Mouse (Mus musculus) thymus, postnatal 25 days (tissue): ENCODE measurements around the gene Tdrd9.
"Not testable (repeated sequence)": the region's sequence is repeated elsewhere in the genome, so short reads cannot be mapped to it uniquely, and the experiment has no call there.

ENCODE experiments used
- DNase-seq: peaks from one replicate; pipeline ENCODE4 v3.0.0; 2022

Gene Tdrd9

DNA sequence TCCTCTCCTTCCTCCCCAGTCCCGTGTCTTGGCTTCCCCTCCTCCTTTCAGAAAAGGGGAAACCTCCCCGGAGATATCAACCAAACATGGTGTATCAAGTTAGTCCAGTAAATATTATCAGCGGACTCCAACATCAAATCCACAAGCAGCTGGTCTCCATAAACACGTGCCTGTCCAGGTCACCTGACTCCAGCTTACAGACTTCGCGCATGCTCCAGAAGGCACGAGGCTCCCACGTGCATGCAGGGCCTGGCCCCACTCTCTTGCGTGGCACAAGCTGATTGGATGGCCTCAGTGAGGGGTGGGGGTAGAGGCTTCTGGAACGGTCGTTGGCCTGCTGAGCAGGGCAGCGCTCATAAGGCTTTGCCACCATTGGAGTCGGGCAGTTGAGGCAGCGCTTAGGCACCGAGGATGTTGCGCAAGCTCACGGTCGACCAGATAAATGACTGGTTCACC lies at the start of gene Tdrd9:
Tdrd9 (plus strand) TSS at position 329 of the 456 bp plus-strand sequence.
- no peak for DNase-seq

DNA sequence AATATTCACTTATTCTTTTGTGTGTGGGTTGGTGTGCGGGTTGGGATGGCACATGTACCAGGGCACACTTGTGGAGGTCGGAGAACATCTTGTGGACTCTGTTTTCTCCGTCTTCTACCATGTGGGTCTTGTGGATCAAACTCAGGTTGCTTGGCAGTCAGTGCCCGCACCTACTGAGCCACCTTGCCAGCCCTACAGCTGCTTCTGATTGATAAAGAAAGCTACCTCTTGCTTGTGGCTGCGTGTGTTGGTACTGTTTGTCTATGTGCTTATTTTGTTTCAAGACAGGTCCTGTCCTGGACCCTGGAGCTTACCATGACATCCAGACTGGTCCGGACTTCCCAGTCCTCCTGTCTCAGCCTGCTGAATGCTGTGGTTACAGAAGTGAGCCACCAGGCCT lies 48.2 kb upstream of the Tdrd9 start:
- DNase-seq, result no peak

- DNase-seq, result no peak
Observed at GRCm38 (mm10) chr12:111927338-111927737, 44.0 kb upstream of the Tdrd9 start.

- DNase-seq, result no peak
Observed at GRCm38 (mm10) chr12:111928411-111928966, 42.9 kb upstream of the Tdrd9 start.

- no peak for DNase-seq
Observed at GRCm38 (mm10) chr12:111931411-111932025, 39.8 kb upstream of the Tdrd9 start.

DNA sequence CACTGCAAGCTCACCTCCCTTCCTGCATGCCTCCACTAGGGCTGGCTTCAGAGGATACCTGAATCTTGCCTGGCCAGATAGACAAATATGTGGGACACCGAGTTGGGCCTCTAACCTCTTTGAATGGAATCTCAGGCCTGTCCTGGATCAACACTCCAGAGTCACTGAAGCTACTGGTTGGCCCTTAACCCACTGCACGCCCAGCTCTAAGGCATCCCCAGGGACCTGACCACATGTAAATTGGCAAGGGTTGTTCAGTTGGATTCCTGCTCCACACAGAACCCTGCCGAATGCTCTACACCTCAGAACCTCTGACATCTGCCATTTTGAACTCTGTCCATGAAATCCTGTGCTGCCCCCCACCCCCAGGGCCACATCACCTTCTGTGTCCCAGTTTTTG lies 38.8 kb upstream of the Tdrd9 start:
- DNase-seq, result no peak

- no peak for DNase-seq
Observed at GRCm38 (mm10) chr12:111933032-111933704, 38.2 kb upstream of the Tdrd9 start.

DNA sequence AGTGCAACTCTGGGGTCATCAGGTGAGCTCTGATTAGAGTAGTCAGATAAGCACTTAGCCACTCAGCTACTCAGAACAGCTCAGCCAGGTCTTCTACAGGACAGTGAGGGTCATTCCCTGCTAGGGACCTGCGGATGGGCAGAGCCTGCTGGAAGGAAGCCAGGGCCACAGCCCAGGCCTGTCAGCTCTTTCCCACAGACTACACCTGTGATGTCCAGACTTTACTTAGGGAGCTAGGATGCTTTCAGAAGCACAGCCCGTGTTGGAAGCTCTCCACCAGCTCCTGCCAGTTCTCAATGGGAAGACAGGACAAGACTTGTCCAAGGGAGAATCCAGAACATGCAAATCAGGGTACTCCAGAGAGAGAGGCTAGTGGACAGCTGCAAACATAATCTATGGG lies 37.4 kb upstream of the Tdrd9 start:
- no peak for DNase-seq

GRCm38 (mm10) chr12:111936706-111937550 lies 34.4 kb upstream of the Tdrd9 start:
- no peak for DNase-seq

- DNase-seq, result no peak
Observed at GRCm38 (mm10) chr12:111938623-111939177, 32.7 kb upstream of the Tdrd9 start.

DNA sequence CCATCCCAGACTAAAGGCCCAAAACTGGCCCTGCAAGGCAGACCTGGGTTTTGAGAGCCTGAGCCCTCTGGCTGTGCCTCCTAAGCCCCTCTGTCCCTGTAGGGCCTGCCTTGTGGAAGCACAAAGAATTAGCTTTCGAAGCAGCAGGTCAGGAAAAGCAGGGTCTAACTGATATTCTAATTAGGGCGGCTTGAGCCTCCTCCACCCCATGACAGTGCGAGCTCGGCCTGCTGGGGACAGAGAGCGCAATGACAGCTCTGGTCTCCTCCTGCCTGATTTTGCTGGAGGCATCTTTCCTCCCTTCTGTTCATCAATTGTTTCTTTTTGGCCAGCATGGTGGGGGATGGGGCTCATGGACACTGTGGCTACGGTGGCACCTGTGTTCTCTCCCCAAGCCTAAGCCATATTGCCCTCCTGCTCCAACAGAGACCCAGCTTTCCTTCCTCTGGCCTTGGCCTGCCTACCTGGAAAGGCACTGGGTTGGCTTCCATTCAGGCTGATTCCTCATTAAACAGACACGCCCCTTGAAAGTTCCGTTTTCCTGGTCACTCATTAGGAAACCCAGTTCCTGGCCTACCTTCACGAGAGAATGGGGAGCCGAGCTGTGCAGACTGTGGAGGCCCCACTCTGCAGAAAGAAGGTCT lies 27.8 kb upstream of the Tdrd9 start:
- no peak for DNase-seq

- DNase-seq, result not testable (repeated sequence)
Observed at GRCm38 (mm10) chr12:111944065-111944987, 27.0 kb upstream of the Tdrd9 start.

DNA sequence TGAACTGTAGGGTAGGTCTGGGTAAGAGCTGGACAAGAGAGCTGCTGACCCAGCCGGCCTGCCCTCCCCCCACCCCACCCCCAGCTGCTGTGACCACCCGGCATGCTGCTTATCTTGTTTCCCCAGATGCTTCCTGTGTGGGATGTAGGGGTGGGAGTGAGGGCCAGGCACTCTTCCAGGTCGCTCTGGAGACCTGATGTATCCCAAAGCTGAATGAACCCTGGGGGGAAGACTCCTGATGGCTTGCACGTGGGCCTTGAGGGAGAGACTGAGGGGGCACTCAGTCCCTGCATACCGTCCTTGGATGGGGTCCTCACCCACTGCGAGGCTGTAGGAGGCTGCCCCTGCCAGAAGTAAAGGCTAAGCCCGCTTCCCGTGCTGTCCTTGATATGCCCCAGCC lies 26.2 kb upstream of the Tdrd9 start:
- no peak for DNase-seq

DNA sequence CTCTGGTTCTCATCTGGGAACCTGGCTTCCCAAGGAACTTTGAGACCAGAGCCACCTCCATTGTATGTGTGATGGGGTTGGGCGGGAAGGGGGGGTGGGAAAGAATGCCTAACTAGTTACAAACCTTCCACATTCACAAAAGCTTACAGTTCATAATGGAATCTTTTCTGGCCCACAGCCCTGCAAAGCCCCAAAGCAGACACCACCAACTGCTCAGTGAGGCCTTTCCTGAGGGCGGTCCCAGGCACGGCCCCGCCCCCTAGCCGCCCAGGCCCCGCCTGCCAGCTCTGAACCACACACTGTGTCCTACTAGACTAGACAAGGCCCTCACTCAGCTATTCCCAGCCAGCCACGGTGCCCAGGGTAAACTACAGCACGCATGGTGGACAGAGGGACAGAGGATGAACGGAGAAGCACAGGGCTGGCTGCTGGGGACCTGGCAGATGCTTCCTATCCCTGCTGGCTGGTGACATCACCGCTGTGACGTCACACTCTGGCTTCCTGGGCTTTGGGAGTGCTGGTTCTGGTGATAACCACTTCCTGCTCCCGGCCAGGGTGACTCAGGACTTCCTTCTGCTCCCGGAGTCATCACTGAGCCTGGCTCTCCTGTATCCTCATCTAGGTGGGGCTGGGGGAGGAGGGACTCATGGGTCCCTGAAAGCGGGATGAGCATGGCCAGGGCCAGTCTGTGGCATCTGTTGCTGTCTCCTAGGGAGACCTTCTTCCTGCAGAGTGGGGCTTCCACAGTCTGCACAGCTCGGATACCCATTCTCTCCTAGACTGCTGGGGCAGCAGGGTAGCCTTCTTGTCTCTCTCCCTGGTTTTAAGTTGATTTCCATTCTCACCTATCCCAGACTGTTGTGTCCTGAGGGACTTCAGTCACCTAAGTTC lies 25.3 kb upstream of the Tdrd9 start:
- DNase-seq, result not testable (repeated sequence)

GRCm38 (mm10) chr12:111946716-111947115 lies 24.6 kb upstream of the Tdrd9 start:
- DNase-seq, result peak; percentile 58

DNA sequence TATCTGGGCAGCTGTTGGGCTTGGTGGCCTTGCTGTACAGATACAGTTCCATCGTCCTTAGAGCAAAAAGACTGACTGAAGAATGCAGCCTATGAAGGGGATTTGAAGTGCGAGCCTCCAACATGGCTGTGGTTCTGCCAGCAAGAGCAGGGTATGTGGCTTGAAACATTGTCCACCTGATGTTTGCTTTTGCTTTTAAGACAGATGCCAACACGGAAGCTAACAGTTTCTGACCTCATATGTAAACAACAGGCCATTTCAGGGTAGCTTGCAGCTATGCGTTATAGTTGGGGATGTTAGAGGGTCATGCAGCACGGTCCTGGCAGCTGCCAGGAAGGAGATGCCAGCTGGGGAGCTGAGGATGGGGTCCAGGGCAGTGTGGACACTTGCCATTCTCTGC lies 20.9 kb upstream of the Tdrd9 start:
- no peak for DNase-seq

DNA sequence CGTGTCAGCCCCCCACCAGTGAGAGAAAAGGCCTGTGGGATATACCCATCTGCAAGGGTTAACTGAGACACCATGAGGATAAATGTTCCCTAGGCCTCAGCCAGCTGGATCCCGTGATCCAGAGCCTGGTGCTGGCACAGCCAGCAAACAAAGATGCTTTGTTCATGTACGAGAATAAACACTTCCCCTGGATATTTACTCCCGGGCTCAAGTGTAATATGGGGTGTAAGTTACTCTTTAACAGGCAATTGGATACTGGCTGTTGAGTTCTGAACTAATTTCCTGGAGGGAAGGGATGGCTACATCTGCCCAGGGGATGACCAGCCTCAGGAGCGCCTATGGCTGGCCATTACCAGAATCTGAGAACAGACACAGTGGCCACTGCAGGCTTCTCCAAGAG lies 19.7 kb upstream of the Tdrd9 start:
- no peak for DNase-seq

DNA sequence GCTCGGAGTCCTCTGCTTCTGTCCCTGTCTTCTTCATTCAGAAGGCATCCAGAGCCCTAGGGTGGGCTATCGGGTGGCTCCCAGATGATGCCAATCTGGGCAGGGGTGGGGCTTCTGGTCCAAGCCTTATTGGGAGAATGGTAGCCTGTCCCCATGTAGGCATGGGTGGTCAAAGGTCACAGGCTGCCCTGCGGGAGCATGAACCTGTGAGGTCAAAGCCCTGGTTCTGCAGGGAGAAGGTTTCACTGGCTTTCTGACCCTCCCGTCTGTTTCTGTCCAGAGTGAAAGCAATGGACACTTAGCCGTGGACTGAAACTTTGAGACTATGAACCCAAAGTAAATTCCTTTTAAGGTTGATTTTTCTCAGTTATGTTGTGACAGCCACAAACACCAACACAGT lies 15.2 kb upstream of the Tdrd9 start:
- DNase-seq, result no peak

- DNase-seq, result peak; percentile 75
Observed at GRCm38 (mm10) chr12:111958101-111958865, 13.1 kb upstream of the Tdrd9 start.

DNA sequence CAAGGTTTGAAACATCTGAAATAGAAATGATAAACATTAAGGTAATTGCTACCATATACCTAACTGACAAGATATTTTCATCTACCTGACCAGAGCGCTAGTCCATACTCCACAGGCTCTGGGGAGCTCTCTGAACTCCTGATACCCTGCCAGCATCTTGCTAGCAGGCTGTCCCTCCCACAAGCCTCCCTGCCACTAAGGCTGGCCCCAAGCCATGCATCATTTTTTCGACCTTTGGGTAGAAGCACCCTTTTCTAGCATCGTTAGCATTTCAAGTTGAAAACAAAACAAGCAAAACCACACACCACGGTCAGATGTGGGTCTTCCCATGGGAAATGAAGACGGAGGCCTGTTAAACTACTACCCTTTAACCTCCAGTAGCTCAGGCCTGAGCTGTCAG lies 8.0 kb upstream of the Tdrd9 start:
- DNase-seq, result no peak
